Mouse (Mus musculus): ENCODE results near the gene Vapa.

DNA sequence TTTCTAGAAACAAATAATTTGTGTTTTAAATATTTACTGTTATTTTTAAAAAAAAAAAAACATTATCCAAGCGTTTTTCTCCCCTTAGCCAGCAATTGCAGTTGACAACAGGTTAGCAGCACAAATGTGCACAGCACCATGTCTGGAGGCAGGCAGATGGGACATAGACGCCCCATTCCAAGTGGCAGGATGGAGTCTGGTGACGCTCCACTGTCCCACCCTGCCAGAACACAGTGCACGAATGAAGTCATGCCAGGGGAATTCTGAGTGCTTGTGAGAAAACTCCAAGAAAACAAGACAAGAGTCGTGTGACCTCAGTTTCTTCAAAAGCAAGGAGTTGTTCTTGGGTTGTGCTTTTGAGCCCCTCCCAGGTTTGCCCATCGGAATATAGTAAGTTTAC, 50.0 kb downstream of the Vapa start:
- TF ChIP-seq CTCF (conservative IDR thresholded peaks at IDR 0.05; ENCODE audit: low read length) (no peak; the same call in 1 of the 2 replicates), NANOG (IDR thresholded peaks at IDR 0.05; ENCODE audit: borderline replicate concordance, low read length) (no peak), POU5F1 (IDR thresholded peaks at IDR 0.05; ENCODE audit: borderline replicate concordance, low read length) (no peak)
